Mouse (Mus musculus): ENCODE results near the gene Adat1. TPM values are rescaled to one million over a fixed set of nuclear protein-coding genes. Genes with fewer than 3 reads are reported as not detected.

Adat1 gene
- polyA plus RNA-seq, 1 experiment from 2014 or later: 11.1 TPM

- Histone ChIP-seq H3K4me1 (peaks cover 15% of the 10 kb centered on the region), H3K27me3 (replicated peaks) (no peaks in the 10 kb centered on the region), H3K4me3 (peak overlapping the region; percentile 81), H3K9ac (peak overlapping the region; percentile 84), H3K36me3 (no peaks in the 10 kb centered on the region), H3K27ac (0 out of 2 replicates have a peak overlapping the region, but pooled peaks have one; percentile 81), H3K9me3 (no peaks in the 10 kb centered on the region), H3K4me2 (replicated peaks) (peak overlapping the region; percentile 93)
- whole genome bisulfite sequencing: 34% methylated on average over 19 of the region's 19 CpGs
- ATAC-seq (ENCODE audit: low FRiP score, low read depth): peak; percentile 21; the same call in 1 of the 2 replicates
These were observed 59.3 kb downstream of the Adat1 start for GRCm38 (mm10) chr8:111932580-111933336.

GRCm38 (mm10) chr8:111931721-111932120 lies 60.4 kb downstream of the Adat1 start:
- Histone ChIP-seq H3K9me3 (no peaks in the 10 kb centered on the region), H3K36me3 (no peaks in the 10 kb centered on the region), H3K4me2 (replicated peaks) (no peak overlapping the region), H3K4me1 (peaks cover 15% of the 10 kb centered on the region), H3K9ac (no peak overlapping the region), H3K27ac (no peak overlapping the region), H3K4me3 (no peak overlapping the region), H3K27me3 (replicated peaks) (no peaks in the 10 kb centered on the region)
- ATAC-seq (ENCODE audit: low FRiP score, low read depth): no peak
- WGBS: 79% methylated on average over 16 of the region's 16 CpGs

- Histone ChIP-seq H3K27me3 (replicated peaks) (no peaks in the 10 kb centered on the region), H3K9me3 (no peaks in the 10 kb centered on the region), H3K4me2 (replicated peaks) (no peak overlapping the region), H3K4me3 (no peak overlapping the region), H3K9ac (no peak overlapping the region), H3K27ac (no peak overlapping the region), H3K36me3 (no peaks in the 10 kb centered on the region), H3K4me1 (peaks cover 15% of the 10 kb centered on the region)
- no peak for ATAC-seq (ENCODE audit: low FRiP score, low read depth)
- 85% methylated on average over 8 of the region's 8 CpGs for WGBS
These were observed 62.3 kb downstream of the Adat1 start for GRCm38 (mm10) chr8:111929648-111930344.

- Histone ChIP-seq H3K4me2 (replicated peaks) (no peak overlapping the region), H3K27ac (no peak overlapping the region)
- WGBS: 83% methylated on average over 7 of the region's 7 CpGs
These were observed 67.1 kb downstream of the Adat1 start for GRCm38 (mm10) chr8:111924976-111925375.

GRCm38 (mm10) chr8:111923383-111923804 lies 68.7 kb downstream of the Adat1 start:
- Histone ChIP-seq H3K27me3 (replicated peaks) (no peaks in the 10 kb centered on the region), H3K27ac (no peak overlapping the region), H3K4me1 (no peaks in the 10 kb centered on the region), H3K4me3 (no peak overlapping the region), H3K36me3 (no peaks in the 10 kb centered on the region; the same call in 1 of the 2 replicates), H3K9ac (no peak overlapping the region), H3K9me3 (no peaks in the 10 kb centered on the region), H3K4me2 (replicated peaks) (no peak overlapping the region)
- no peak for ATAC-seq (ENCODE audit: low FRiP score, low read depth)
- 34% methylated on average over 10 of the region's 10 CpGs for WGBS

More at GRCm38 (mm10) chr8:111924976-111925375, 67.1 kb downstream of the Adat1 start:
- H3K4me3 ChIP-seq: no peak overlapping the region
- no peaks in the 10 kb centered on the region for H3K4me1 ChIP-seq
- H3K36me3 ChIP-seq: no peaks in the 10 kb centered on the region
- ATAC-seq (ENCODE audit: low FRiP score, low read depth): no peak
- no peak overlapping the region for H3K9ac ChIP-seq
- no peaks in the 10 kb centered on the region for H3K9me3 ChIP-seq
- H3K27me3 ChIP-seq (replicated peaks): no peaks in the 10 kb centered on the region

GRCm38 (mm10) chr8:111920971-111921370 lies 71.1 kb downstream of the Adat1 start:
- no peak overlapping the region for H3K27ac ChIP-seq
- H3K27me3 ChIP-seq (replicated peaks): no peaks in the 10 kb centered on the region
- 86% methylated on average over 4 of the region's 4 CpGs for WGBS
- ATAC-seq (ENCODE audit: low FRiP score, low read depth): no peak
- H3K36me3 ChIP-seq: peaks cover 4% of the 10 kb centered on the region; the same call in 1 of the 2 replicates
- H3K9me3 ChIP-seq: no peaks in the 10 kb centered on the region
- no peak overlapping the region for H3K4me3 ChIP-seq
- H3K4me2 ChIP-seq (replicated peaks): no peak overlapping the region
- no peaks in the 10 kb centered on the region for H3K4me1 ChIP-seq
- H3K9ac ChIP-seq: no peak overlapping the region

- H3K9ac ChIP-seq: no peak overlapping the region
- no peaks in the 10 kb centered on the region for H3K27me3 ChIP-seq (replicated peaks)
- no peaks in the 10 kb centered on the region for H3K9me3 ChIP-seq
- H3K4me2 ChIP-seq (replicated peaks): no peak overlapping the region
- no peak overlapping the region for H3K27ac ChIP-seq
- no peaks in the 10 kb centered on the region for H3K4me1 ChIP-seq
- 82% methylated on average over 2 of the region's 2 CpGs for WGBS
- ATAC-seq (ENCODE audit: low FRiP score, low read depth): no peak
- peaks cover 4% of the 10 kb centered on the region; the same call in 1 of the 2 replicates for H3K36me3 ChIP-seq
- H3K4me3 ChIP-seq: no peak overlapping the region
These were observed 72.4 kb downstream of the Adat1 start for GRCm38 (mm10) chr8:111919663-111920062.

Other genes with a start within 250 kb of the Adat1 start
- 55.9 and 61.5 TPM in 2 replicates for gene Bcar1, start 248.5 kb downstream of the Adat1 start, polyA plus RNA-seq (2016; fragmentation: Nextera tagmentation; extraction: Ambion mirVana)
- gene Cfdp1, start 138.0 kb downstream of the Adat1 start, polyA plus RNA-seq (2016; fragmentation: Nextera tagmentation; extraction: Ambion mirVana): 177 and 201 TPM in 2 replicates
- gene Tmem170, start 115.6 kb downstream of the Adat1 start, polyA plus RNA-seq (2016; fragmentation: Nextera tagmentation; extraction: Ambion mirVana): 6.0 and 7.8 TPM in 2 replicates
- gene Chst5, start 81.9 kb downstream of the Adat1 start, polyA plus RNA-seq (2016; fragmentation: Nextera tagmentation; extraction: Ambion mirVana): 4.8 and 4.9 TPM in 2 replicates
- gene Tmem231, start 58.4 kb downstream of the Adat1 start, polyA plus RNA-seq (2016; fragmentation: Nextera tagmentation; extraction: Ambion mirVana): 15.3 and 16.3 TPM in 2 replicates
- gene Gabarapl2, start 51.6 kb downstream of the Adat1 start, polyA plus RNA-seq (2016; fragmentation: Nextera tagmentation; extraction: Ambion mirVana): 377 and 381 TPM in 2 replicates
- gene Kars, start 19.0 kb upstream of the Adat1 start, polyA plus RNA-seq (2016; fragmentation: Nextera tagmentation; extraction: Ambion mirVana): 193 and 198 TPM in 2 replicates
- 44.9 and 45.5 TPM in 2 replicates for gene Terf2ip, start 19.1 kb upstream of the Adat1 start, polyA plus RNA-seq (2016; fragmentation: Nextera tagmentation; extraction: Ambion mirVana)
- 0.33 and 0.68 TPM in 2 replicates for gene Gm6793, start 22.7 kb upstream of the Adat1 start, polyA plus RNA-seq (2016; fragmentation: Nextera tagmentation; extraction: Ambion mirVana)